Comparison of ENCODE assay signal across 24 mouse cellular contexts in genomic region chr2:167968504-167968903, GRCm38 (mm10). TPM values are rescaled to one million over a fixed set of nuclear protein-coding genes. Genes with fewer than 3 reads are reported as not detected.
A peak's percentile ranks its signal among the peaks of the same experiment; 100 is the strongest.
DNase-seq lines count a peak whose midpoint lies in the region; ATAC-seq and TF ChIP-seq lines count a peak whose summit lies in the region.
"Had no signal": no experiment of that assay in that cellular context is flagged by ENCODE, and none has a peak within 500 bp of the region (broad histone marks: within the 10 kb centered on the region; RNA-seq: fewer than 3 reads in every experiment).

No protein-coding gene starts in this region.

- H3K27me3 ChIP-seq in lung, postnatal 0 days (replicated peaks; ENCODE audit: insufficient read depth, low read length) = no peaks in the 10 kb centered on the region
- H3K27me3 ChIP-seq: CH12.LX; embryonic facial prominence, embryonic 12.5 days; forebrain, embryonic 13.5 days; forebrain, embryonic 15.5 days; Patski had no signal

- H3K4me3 ChIP-seq in lung, postnatal 0 days (ENCODE audit: low read depth, low read length) = no peak overlapping the region
- no peak overlapping the region for H3K4me3 ChIP-seq in macrophage (ENCODE audit: inconsistent target)
- H3K4me3 ChIP-seq: embryonic facial prominence, embryonic 10.5 days; embryonic facial prominence, embryonic 12.5 days; forebrain, embryonic 13.5 days; forebrain, embryonic 15.5 days had no signal

- peaks cover 49% of the 10 kb centered on the region for H3K79me2 ChIP-seq in macrophage (ENCODE audit: inconsistent target)

- intact Hi-C loops in gastrocnemius, postnatal 14 days (cut with DNase I; ENCODE audit: low total_unique reads) = no loop called here

- 92% methylated on average over 7 of the region's 7 CpGs for WGBS in lung, postnatal 0 days
- WGBS in macrophage (ENCODE audit: missing documents) = 95% methylated on average over 7 of the region's 7 CpGs

- H3K4me2 ChIP-seq in lung, postnatal 0 days (replicated peaks; ENCODE audit: low read depth, low read length) = no peak overlapping the region
- H3K4me2 ChIP-seq: embryonic facial prominence, embryonic 12.5 days; forebrain, embryonic 13.5 days; forebrain, embryonic 15.5 days had no signal

- H3K9ac ChIP-seq in lung, postnatal 0 days (replicated peaks; ENCODE audit: low read depth) = no peak overlapping the region
- H3K9ac ChIP-seq: embryonic facial prominence, embryonic 12.5 days; forebrain, embryonic 13.5 days; forebrain, embryonic 15.5 days had no signal

- peak; percentile 52 for DNase-seq in gastrocnemius, adult 18-20 months (ENCODE audit: low spot score)
- DNase-seq in gastrocnemius, postnatal 14 days = no peak
- DNase-seq in lung, postnatal 0 days (ENCODE audit: low spot score) = no peak
- DNase-seq in lung, postnatal 25 days (ENCODE audit: low spot score) = no peak
- no peak for DNase-seq in frontal cortex, postnatal 36 days (ENCODE audit: low spot score in 2 of 2)
- DNase-seq: adrenal gland, adult 8-10 months; adrenal gland, postnatal 14 days; adrenal gland, postnatal 36 days; B cell, adult 2 months; cerebellum, adult 11-12 months; cerebellum, adult 2 months; cerebellum, adult 9-10 months; cerebellum, postnatal 10 days; cerebellum, postnatal 25 days had no signal

- no peaks in the 10 kb centered on the region for H3K9me3 ChIP-seq in lung, postnatal 0 days (ENCODE audit: low read length)
- H3K9me3 ChIP-seq: embryonic facial prominence, embryonic 10.5 days; embryonic facial prominence, embryonic 12.5 days; forebrain, embryonic 13.5 days; forebrain, embryonic 15.5 days; G1E had no signal

- peaks cover 20% of the 10 kb centered on the region; the same call in 1 of the 2 replicates for H3K4me1 ChIP-seq in lung, postnatal 0 days (ENCODE audit: insufficient read depth, low read depth, low read length)
- H3K4me1 ChIP-seq: embryonic facial prominence, embryonic 10.5 days; embryonic facial prominence, embryonic 12.5 days had no signal

- no peak for TF ChIP-seq CTCF in lung, postnatal 0 days (IDR thresholded peaks at IDR 0.05)

- no peak for TF ChIP-seq EP300 in lung, postnatal 0 days (IDR thresholded peaks at IDR 0.05)

- peaks cover 28% of the 10 kb centered on the region for H3K36me3 ChIP-seq in lung, postnatal 0 days (ENCODE audit: insufficient read depth, low read length)
- peaks cover 99% of the 10 kb centered on the region for H3K36me3 ChIP-seq in macrophage (ENCODE audit: inconsistent target)

- no peak for ATAC-seq in lung, postnatal 0 days
- ATAC-seq: activated CD4-positive, CD25-positive, alpha-beta regulatory T cell, adult 4 months; CD4-positive, CD25-positive, alpha-beta regulatory T cell, adult 4 months; forebrain, embryonic 13.5 days; forebrain, embryonic 15.5 days; Patski had no signal

- H3K27ac ChIP-seq in lung, postnatal 0 days (ENCODE audit: low read length) = peak overlapping the region; percentile 14; the same call in 1 of the 2 replicates
- H3K27ac ChIP-seq in macrophage = 0 out of 2 replicates have a peak overlapping the region, but pooled peaks have one; percentile 7
- H3K27ac ChIP-seq: embryonic facial prominence, embryonic 10.5 days; embryonic facial prominence, embryonic 12.5 days; forebrain, embryonic 13.5 days; forebrain, embryonic 15.5 days had no signal

RNA-seq across cellular contexts. Expression of gene Ptpn1, which starts 36.6 kb away (rescaled TPM):
- total RNA-seq in gastrocnemius, adult 18-20 months (2021) = 10 to 100 TPM; 17.6 to 19.3 TPM
- 10 to 100 TPM; 13.9 to 15.6 TPM for total RNA-seq in gastrocnemius, postnatal 14 days (2021)
- polyA plus RNA-seq in lung, postnatal 0 days (2015; fragmentation: Nextera tagmentation; extraction: Ambion mirVana) = 81.2 and 94.5 TPM in 2 replicates
- total RNA-seq in macrophage (2018; cell fraction: chromatin; rRNA removed) = 100 to 1,000 TPM in 24 of 26 experiments, 10 to 100 TPM in 2; 74.2 to 281 (median 160) TPM
- 100 to 1,000 TPM in 25 of 26 experiments, 10 to 100 TPM in 1; 88.0 to 169 (median 121) TPM for total RNA-seq in macrophage (2018; cell fraction: cytosol; rRNA removed)
- 100 to 1,000 TPM in 23 of 26 experiments, 10 to 100 TPM in 3; 68.9 to 253 (median 154) TPM for total RNA-seq in macrophage (2018; cell fraction: nucleus; rRNA removed)
- 78.9 to 381 TPM (median 119 TPM) in 3 replicates for polyA plus RNA-seq in macrophage (2018)

RNA-seq across cellular contexts. Expression of gene Ripor3, which starts 41.9 kb away (rescaled TPM):
- under 1 TPM; 0.09 to 0.11 TPM for total RNA-seq in gastrocnemius, adult 18-20 months (2021)
- 1 to 10 TPM; 1.6 to 1.7 TPM for total RNA-seq in gastrocnemius, postnatal 14 days (2021)
- 1.00 and 1.1 TPM in 2 replicates for polyA plus RNA-seq in lung, postnatal 0 days (2015; fragmentation: Nextera tagmentation; extraction: Ambion mirVana)
- total RNA-seq in macrophage (2018; cell fraction: chromatin; rRNA removed) = under 1 TPM in 11 of 26 experiments, not detected in 15; 0.25 to 0.81 (median 0.48) TPM
- under 1 TPM in 6 of 26 experiments, not detected in 20; 0.03 to 0.11 (median 0.07) TPM for total RNA-seq in macrophage (2018; cell fraction: cytosol; rRNA removed)
- total RNA-seq in macrophage (2018; cell fraction: nucleus; rRNA removed) = under 1 TPM in 6 of 26 experiments, not detected in 20; 0.14 to 0.75 (median 0.28) TPM
- polyA plus RNA-seq in macrophage (2018) = not detected in 3 replicates
